ENCODE assay signal across 8 mouse cellular contexts in the genomic region with DNA sequence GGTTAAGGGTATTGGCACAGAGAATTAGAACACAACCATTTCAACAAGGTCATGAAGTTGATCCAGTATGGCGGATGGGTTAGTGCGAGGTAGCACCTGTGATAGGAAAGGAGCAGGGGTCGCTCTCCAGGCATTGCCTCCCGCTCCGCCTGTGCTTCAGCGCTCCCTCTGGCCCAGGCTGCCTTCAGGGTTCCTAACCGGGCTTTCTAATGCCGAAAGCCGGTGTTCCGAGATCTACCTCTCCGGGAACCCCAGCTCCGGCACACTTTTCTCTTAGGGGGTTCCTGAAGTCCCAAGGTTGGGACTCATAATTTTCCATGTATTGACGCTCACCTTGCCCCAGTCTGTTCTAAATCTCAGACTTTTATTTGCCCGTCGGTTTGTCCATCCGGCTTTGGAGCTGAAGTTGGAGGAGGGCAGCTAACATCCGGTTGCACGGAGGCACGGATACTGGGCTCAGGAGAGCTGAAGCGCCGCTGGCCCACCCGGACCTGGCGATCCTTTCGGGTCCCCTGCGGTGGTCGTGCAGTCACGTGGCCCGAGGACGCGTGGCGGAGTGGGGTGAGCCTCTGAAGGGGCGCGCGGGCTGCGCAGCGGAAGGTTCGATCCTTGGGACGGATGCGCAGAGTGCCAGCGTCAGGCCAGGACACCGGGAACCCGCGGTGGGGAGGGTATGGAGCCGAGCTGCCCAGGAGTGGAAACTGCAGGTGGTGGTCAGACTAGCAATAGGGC. TPM values are rescaled to one million over a fixed set of nuclear protein-coding genes. Genes with fewer than 3 reads are reported as not detected.
A peak's percentile ranks its signal among the peaks of the same experiment; 100 is the strongest.
DNase-seq lines count a peak whose midpoint lies in the region; ATAC-seq and TF ChIP-seq lines count a peak whose summit lies in the region.

TSS of gene Ccdc125 (plus strand) at position 427 of the 732 bp plus-strand sequence.

- H3K27ac ChIP-seq in embryonic fibroblast, embryonic 13.5 days (ENCODE audit: insufficient read depth, low read length), result no peak within 1 kb of the TSS
- H3K27ac ChIP-seq in hindbrain, embryonic 14.5 days, result no peak within 1 kb of the TSS
- no peak within 1 kb of the TSS for H3K27ac ChIP-seq in midbrain, embryonic 15.5 days

- H3K36me3 ChIP-seq in hindbrain, embryonic 14.5 days (replicated peaks; ENCODE audit: control insufficient read depth, insufficient read depth), result peaks cover 15% of the 10 kb centered on the region
- peaks cover 4% of the 10 kb centered on the region for H3K36me3 ChIP-seq in midbrain, embryonic 15.5 days (replicated peaks)

- under 1% methylated on average over 44 of the region's 44 CpGs for WGBS in hindbrain, embryonic 14.5 days
- WGBS in midbrain, embryonic 15.5 days, result 1% methylated on average over 44 of the region's 44 CpGs

- H3K4me1 ChIP-seq in embryonic fibroblast, embryonic 13.5 days (ENCODE audit: control insufficient read depth, insufficient read depth, low read length), result no peaks in the 10 kb centered on the region
- H3K4me1 ChIP-seq in hindbrain, embryonic 14.5 days (replicated peaks; ENCODE audit: control insufficient read depth, insufficient read depth, low read length), result no peaks in the 10 kb centered on the region; the same call in 1 of the 2 replicates
- peaks cover 3% of the 10 kb centered on the region; the same call in 1 of the 2 replicates for H3K4me1 ChIP-seq in midbrain, embryonic 15.5 days

- peak; percentile 39 for TF ChIP-seq POLR2A in embryonic fibroblast, embryonic 13.5 days (IDR thresholded peaks at IDR 0.05; ENCODE audit: low read depth, low read length)

- ATAC-seq in hindbrain, embryonic 14.5 days (ENCODE audit: low FRiP score), result peak; percentile 68; the same call in 1 of the 2 replicates
- peak; percentile 71 for ATAC-seq in midbrain, embryonic 15.5 days (replicated peaks)

- no peaks in the 10 kb centered on the region; the same call in 1 of the 2 replicates for H3K27me3 ChIP-seq in hindbrain, embryonic 14.5 days (ENCODE audit: control insufficient read depth, insufficient read depth, low read length)
- no peaks in the 10 kb centered on the region for H3K27me3 ChIP-seq in midbrain, embryonic 15.5 days (replicated peaks)

- DNase-seq in layer of hippocampus, postnatal 10 days (ENCODE audit: low spot score in 2 of 2), result peak; percentile 8 to 15
- DNase-seq in layer of hippocampus, adult 9-11 months, result no peak
- no peak for DNase-seq in hindbrain, embryonic 14.5 days (ENCODE audit: low spot score)
- DNase-seq in liver, result peak; percentile 31
- peak; percentile 59 for DNase-seq in testis, postnatal 10 days (ENCODE audit: low spot score)
- no peak for DNase-seq in right cerebral cortex, postnatal 10 days (ENCODE audit: low spot score in 2 of 2)

- peak within 1 kb of the TSS; percentile 51 for H3K9ac ChIP-seq in hindbrain, embryonic 14.5 days
- peak within 1 kb of the TSS; percentile 48 for H3K9ac ChIP-seq in midbrain, embryonic 15.5 days

- H3K4me3 ChIP-seq in embryonic fibroblast, embryonic 13.5 days (ENCODE audit: insufficient read depth, low read length), result peak within 1 kb of the TSS; percentile 64
- peak within 1 kb of the TSS; percentile 37 for H3K4me3 ChIP-seq in hindbrain, embryonic 14.5 days (replicated peaks; ENCODE audit: low read length)
- peak within 1 kb of the TSS; percentile 47 for H3K4me3 ChIP-seq in midbrain, embryonic 15.5 days

- no peaks in the 10 kb centered on the region; the same call in 1 of the 2 replicates for H3K9me3 ChIP-seq in hindbrain, embryonic 14.5 days (ENCODE audit: control insufficient read depth, low read length)
- H3K9me3 ChIP-seq in midbrain, embryonic 15.5 days, result no peaks in the 10 kb centered on the region

- no peak for TF ChIP-seq CTCF in embryonic fibroblast, embryonic 13.5 days (IDR thresholded peaks at IDR 0.05; ENCODE audit: borderline replicate concordance, insufficient read depth, low read length)

- H3K4me2 ChIP-seq in hindbrain, embryonic 14.5 days (replicated peaks), result peak within 1 kb of the TSS; percentile 71
- H3K4me2 ChIP-seq in midbrain, embryonic 15.5 days, result peak within 1 kb of the TSS; percentile 93

RNA-seq across cellular contexts. Expression of gene Ccdc125, which starts in this region (rescaled TPM):
- 1 to 10 TPM in 1 of 2 experiments, under 1 TPM in 1; 0.54 to 1.2 TPM for total RNA-seq in layer of hippocampus, postnatal 10 days (2021)
- 1.4 and 2.3 TPM in 2 replicates for polyA plus RNA-seq in embryonic fibroblast, embryonic 13.5 days (2011; ENCODE audit: insufficient read length, low read depth, missing spikeins)
- 1.5 and 1.9 TPM in 2 replicates for polyA plus RNA-seq in hindbrain, embryonic 14.5 days (2014; fragmentation: Nextera tagmentation; extraction: Ambion mirVana)
- polyA plus RNA-seq in midbrain, embryonic 15.5 days (2015; fragmentation: Nextera tagmentation; extraction: Ambion mirVana), result 1.2 and 2.1 TPM in 2 replicates

Comparison
In these comparisons a context has a peak if more than half of its experiments do, and no peak if none do; other contexts are left out.
1. DNase-seq: peak in layer of hippocampus, postnatal 10 days (2 of 2), liver (single experiment) and testis, postnatal 10 days (single experiment); none in layer of hippocampus, adult 9-11 months (single experiment), hindbrain, embryonic 14.5 days (single experiment) and right cerebral cortex, postnatal 10 days (0 of 2).
2. Peak in every context shown above with its lines, with median percentiles within 50 percentile points of each other: H3K4me3 ChIP-seq.